Mouse (Mus musculus): ENCODE results near the gene Arhgap19. TPM values are rescaled to one million over a fixed set of nuclear protein-coding genes. Genes with fewer than 3 reads are reported as not detected.
"Not testable (repeated sequence)": the region's sequence is repeated elsewhere in the genome, so short reads cannot be mapped to it uniquely, and the experiment has no call there.

Gene Arhgap19
- total and polyA plus RNA-seq, 3 experiments: 20.4 to 36.8 (median 30.1) TPM

DNA sequence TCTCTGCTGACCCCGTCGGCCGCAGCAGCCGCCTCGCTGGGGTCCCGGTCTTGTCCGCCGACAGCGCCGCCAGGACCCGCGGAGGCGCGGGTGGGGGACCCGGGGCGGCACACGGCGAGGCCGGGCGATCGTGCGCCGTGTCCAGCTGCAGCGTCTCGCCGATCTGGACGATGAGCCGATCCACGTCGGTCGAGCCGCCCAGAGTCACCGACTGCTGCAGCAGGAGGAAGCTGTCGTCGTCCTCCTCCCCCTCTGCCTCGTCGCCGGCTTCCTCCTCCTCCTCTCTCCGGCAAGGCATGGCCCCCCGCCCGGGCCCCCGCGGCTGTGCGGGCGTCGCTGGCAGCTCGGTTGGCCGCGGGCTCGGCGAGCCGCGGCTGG lies 45.8 kb upstream of the Arhgap19 start:
- H3K79me2 ChIP-seq (replicated peaks; ENCODE audit: control insufficient read depth, extremely low read depth, insufficient read depth, poor library complexity, severe bottlenecking); H3K27ac ChIP-seq (ENCODE audit: insufficient read depth, low read depth); dilution Hi-C loops (cut with MboI; ENCODE audit: extremely low pct_ligation_motif_present, extremely low pct_unique_long_range_greater_than_20kb, low sequenced_read_pairs); H3K36me3 ChIP-seq (replicated peaks in 1 of 2; ENCODE audit: control insufficient read depth in 1 of 2, insufficient read depth in 1 of 2, low read length in 1 of 2); H3K9me3 ChIP-seq (replicated peaks; ENCODE audit: low read length); DNase-seq (ENCODE audit: extremely low read depth): not testable (repeated sequence)
- peak overlapping the region; percentile 25 to 84 (median 56) for H3K4me3 ChIP-seq (replicated peaks in 1 of 3; ENCODE audit: low read depth in 2 of 3, low read length in 2 of 3, poor library complexity in 1 of 3)
- peak overlapping the region; percentile 49 for H3K9ac ChIP-seq (ENCODE audit: insufficient read depth, low read depth)
- peaks cover 20% of the 10 kb centered on the region for H3K27me3 ChIP-seq (replicated peaks)
- in situ Hi-C loops (cut with MboI; ENCODE audit: low pct_ligation_motif_present, low pct_unique_long_range_greater_than_20kb, low sequenced_read_pairs): loop anchor here (10.0 kb wide), 1 partner anchor 47 kb away; the partner anchor contains the start of gene Rrp12
- peaks cover 0 to 16% of the 10 kb centered on the region in 2 experiments; a peak in 2 of 4 replicates for H3K4me1 ChIP-seq (ENCODE audit: control insufficient read depth in 1 of 2, insufficient read depth in 2 of 2)
- peak overlapping the region; percentile 89 for H3K4me2 ChIP-seq (ENCODE audit: insufficient read depth, low read depth, poor library complexity, severe bottlenecking)

DNA sequence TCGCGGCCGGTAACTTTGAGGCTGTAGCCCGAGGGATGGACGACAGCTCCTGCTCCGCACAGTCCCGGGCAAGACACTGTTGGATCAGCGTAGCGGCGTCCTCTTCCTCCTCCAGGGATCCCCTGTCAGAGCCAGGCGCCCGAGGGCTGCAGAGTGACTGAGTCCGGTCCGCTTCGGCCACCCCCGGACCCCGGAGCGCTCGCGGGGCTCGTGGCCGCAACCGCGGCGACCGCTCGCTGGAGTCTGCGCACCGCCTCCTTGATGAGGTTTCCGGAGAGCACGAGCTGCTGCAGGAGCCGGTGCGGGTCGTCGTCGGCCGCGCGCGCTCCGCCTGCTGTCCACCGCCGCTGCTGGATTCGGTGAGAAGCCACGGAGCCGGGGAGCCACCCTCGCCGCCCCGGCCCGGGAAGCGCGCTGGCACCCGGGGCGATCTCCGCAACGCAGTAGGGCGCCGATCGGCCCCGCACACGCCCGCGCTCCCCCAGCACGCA lies 45.3 kb upstream of the Arhgap19 start:
- Histone ChIP-seq H3K79me2 (replicated peaks; ENCODE audit: control insufficient read depth, extremely low read depth, insufficient read depth, poor library complexity, severe bottlenecking) (no peaks in the 10 kb centered on the region), H3K4me1 (ENCODE audit: control insufficient read depth in 1 of 2, insufficient read depth in 2 of 2) (peaks cover 0 to 16% of the 10 kb centered on the region in 2 experiments; a peak in 2 of 4 replicates), H3K27me3 (replicated peaks) (peaks cover 20% of the 10 kb centered on the region), H3K9ac (ENCODE audit: insufficient read depth, low read depth) (peak overlapping the region; percentile 49), H3K9me3 (replicated peaks; ENCODE audit: low read length) (peaks cover 6% of the 10 kb centered on the region), H3K27ac (ENCODE audit: insufficient read depth, low read depth) (no peak overlapping the region), H3K4me2 (ENCODE audit: insufficient read depth, low read depth, poor library complexity, severe bottlenecking) (peak overlapping the region; percentile 89), H3K36me3 (replicated peaks in 1 of 2; ENCODE audit: control insufficient read depth in 1 of 2, insufficient read depth in 1 of 2, low read length in 1 of 2) (no peaks in the 10 kb centered on the region), H3K4me3 (replicated peaks in 1 of 3; ENCODE audit: low read depth in 2 of 3, low read length in 2 of 3, poor library complexity in 1 of 3) (peak overlapping the region in 2 of 3 experiments; percentile 56 to 84)
- in situ Hi-C loops (cut with MboI; ENCODE audit: low pct_ligation_motif_present, low pct_unique_long_range_greater_than_20kb, low sequenced_read_pairs): loop anchor here (10.0 kb wide), 1 partner anchor 48 kb away; the partner anchor contains the start of gene Rrp12
- TF ChIP-seq PAX5 (IDR thresholded peaks at IDR 0.05; ENCODE audit: low read length): no peak
- TF ChIP-seq E2F4 (IDR thresholded peaks at IDR 0.05; ENCODE audit: insufficient replicate concordance, low read depth, low read length): no peak
- TF ChIP-seq NRF1 (IDR thresholded peaks at IDR 0.05; ENCODE audit: low read depth, low read length): peak; percentile 48
- dilution Hi-C loops (cut with MboI; ENCODE audit: extremely low pct_ligation_motif_present, extremely low pct_unique_long_range_greater_than_20kb, low sequenced_read_pairs): no loop called here
- no peak for DNase-seq (ENCODE audit: extremely low read depth)

DNA sequence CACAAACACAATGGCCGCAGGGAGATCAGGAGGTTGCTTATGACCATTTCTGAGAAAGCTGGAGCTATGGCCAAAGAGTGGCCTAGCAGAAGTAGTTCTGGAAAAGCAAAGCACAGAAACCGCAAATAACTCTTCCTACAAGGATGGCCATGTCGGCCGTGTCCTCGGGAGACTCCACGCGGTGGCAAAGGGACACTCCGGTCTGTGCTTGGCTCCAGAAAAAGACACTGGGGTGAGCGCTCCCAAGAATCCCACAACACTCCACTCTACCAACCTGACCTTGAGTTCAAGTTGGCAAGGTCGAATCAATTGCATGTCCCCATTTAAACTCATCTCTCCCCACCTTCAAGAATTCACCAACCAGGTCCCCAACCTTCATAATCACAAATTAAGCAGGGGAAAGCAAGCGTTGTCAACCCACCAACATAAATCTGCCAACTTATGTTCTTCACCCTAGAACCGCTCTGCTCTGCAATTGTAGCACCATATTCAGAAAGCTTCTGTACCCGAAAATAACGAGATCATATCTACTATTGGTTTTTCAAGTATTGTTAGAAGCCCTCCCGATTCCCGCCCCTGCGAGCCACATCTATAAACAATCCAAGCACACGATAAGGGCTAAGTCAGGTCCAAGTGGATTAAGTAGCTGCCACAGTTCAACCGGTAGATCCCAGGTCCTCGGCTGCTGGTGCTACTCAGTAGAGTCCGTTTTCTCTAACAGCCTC lies 44.7 kb upstream of the Arhgap19 start:
- DNase-seq (ENCODE audit: extremely low read depth): no peak
- dilution Hi-C loops (cut with MboI; ENCODE audit: extremely low pct_ligation_motif_present, extremely low pct_unique_long_range_greater_than_20kb, low sequenced_read_pairs) (no loop called here), in situ Hi-C loops (cut with MboI; ENCODE audit: low pct_ligation_motif_present, low pct_unique_long_range_greater_than_20kb, low sequenced_read_pairs) (loop anchor here (10.0 kb wide), 1 partner anchor 48 kb away; the partner anchor contains the start of gene Rrp12)
- Histone ChIP-seq H3K9me3 (replicated peaks; ENCODE audit: low read length) (peaks cover 6% of the 10 kb centered on the region), H3K36me3 (replicated peaks in 1 of 2; ENCODE audit: control insufficient read depth in 1 of 2, insufficient read depth in 1 of 2, low read length in 1 of 2) (no peaks in the 10 kb centered on the region), H3K4me3 (replicated peaks in 1 of 3; ENCODE audit: low read depth in 2 of 3, low read length in 2 of 3, poor library complexity in 1 of 3) (peak overlapping the region in 1 of 3 experiments; percentile 84), H3K9ac (ENCODE audit: insufficient read depth, low read depth) (no peak overlapping the region), H3K79me2 (replicated peaks; ENCODE audit: control insufficient read depth, extremely low read depth, insufficient read depth, poor library complexity, severe bottlenecking) (no peaks in the 10 kb centered on the region), H3K4me1 (ENCODE audit: control insufficient read depth in 1 of 2, insufficient read depth in 2 of 2) (peaks cover 0 to 16% of the 10 kb centered on the region in 2 experiments; a peak in 2 of 4 replicates), H3K27ac (ENCODE audit: insufficient read depth, low read depth) (no peak overlapping the region), H3K27me3 (replicated peaks) (peaks cover 20% of the 10 kb centered on the region), H3K4me2 (ENCODE audit: insufficient read depth, low read depth, poor library complexity, severe bottlenecking) (peak overlapping the region; percentile 89)
- TF ChIP-seq IRF4 (IDR thresholded peaks at IDR 0.05; ENCODE audit: low read depth, low read length): no peak
- no peak for TF ChIP-seq RAD21 (IDR thresholded peaks at IDR 0.05; ENCODE audit: low read depth, low read length)
- no peak for TF ChIP-seq MAZ (IDR thresholded peaks at IDR 0.05; ENCODE audit: low read depth, low read length)
- no peak for TF ChIP-seq CTCF (conservative IDR thresholded peaks at IDR 0.05 in 1 of 2, IDR thresholded peaks at IDR 0.05 in 1 of 2; ENCODE audit: low read depth in 2 of 2, low read length in 2 of 2)
- no peak for TF ChIP-seq PAX5 (IDR thresholded peaks at IDR 0.05; ENCODE audit: low read length)
- TF ChIP-seq USF1 (IDR thresholded peaks at IDR 0.05; ENCODE audit: low read depth, low read length): no peak
- TF ChIP-seq JUN (IDR thresholded peaks at IDR 0.05; ENCODE audit: insufficient read depth, low read depth, low read length): no peak
- no peak for TF ChIP-seq E2F4 (IDR thresholded peaks at IDR 0.05; ENCODE audit: insufficient replicate concordance, low read depth, low read length)
- TF ChIP-seq JUND (conservative IDR thresholded peaks at IDR 0.05; ENCODE audit: low read depth, low read length): no peak
- TF ChIP-seq SMC3 (IDR thresholded peaks at IDR 0.05; ENCODE audit: low read depth, low read length): no peak
- TF ChIP-seq MXI1 (IDR thresholded peaks at IDR 0.05; ENCODE audit: low read depth, low read length): no peak
- no peak for TF ChIP-seq ZMIZ1 (IDR thresholded peaks at IDR 0.05; ENCODE audit: low read depth, low read length)
- no peak for TF ChIP-seq ZC3H11A (IDR thresholded peaks at IDR 0.05; ENCODE audit: low read depth, low read length)
- TF ChIP-seq POLR2A (IDR thresholded peaks at IDR 0.05; ENCODE audit: low read depth, low read length): no peak
- TF ChIP-seq TCF12 (IDR thresholded peaks at IDR 0.05; ENCODE audit: low read depth, low read length): no peak

Measured in CH12.LX (cell line).